Mouse (Mus musculus) stomach, postnatal 0 days (tissue): ENCODE results near the gene Ugp2.

ENCODE experiments used
- CTCF ChIP-seq: IDR thresholded peaks from 2 replicates; pipeline ENCODE4 v1.5.1; 2016; ENCODE audit warnings: antibody characterized with exemption, low read depth, mild to moderate bottlenecking, moderate library complexity
- EP300 ChIP-seq: optimal IDR thresholded peaks from 2 replicates; pipeline ENCODE3; 2016; ENCODE audit warnings: antibody characterized with exemption

- TF ChIP-seq EP300: no peak
- TF ChIP-seq CTCF: no peak
Measured at GRCm38 (mm10) chr11:21371122-21371806, at the start of gene Ugp2.
